Mouse (Mus musculus): Measurements from ENCODE around the gene Cyp4f16.
"Not testable (repeated sequence)": the region's sequence is repeated elsewhere in the genome, so short reads cannot be mapped to it uniquely, and the experiment has no call there.

- not testable (repeated sequence) for TF ChIP-seq POLR2A (IDR thresholded peaks at IDR 0.05; ENCODE audit: low read depth, low read length); CTCF (IDR thresholded peaks at IDR 0.05; ENCODE audit: extremely low read depth, insufficient read length, insufficient replicate concordance, low read depth, low read length)
Observed at GRCm38 (mm10) chr17:32553016-32553415, 16.7 kb downstream of the Cyp4f16 start.
